Mouse (Mus musculus): ENCODE results near the gene Inpp5d. TPM values are rescaled to one million over a fixed set of nuclear protein-coding genes. Genes with fewer than 3 reads are reported as not detected.

Inpp5d gene
- polyA plus RNA-seq, 1 experiment from 2014 or later, result 5.6 TPM

- ATAC-seq, result no peak
- Histone ChIP-seq H3K27ac (ENCODE audit: low read length) (no peak overlapping the region), H3K4me2 (ENCODE audit: low read length) (no peak overlapping the region), H3K4me3 (ENCODE audit: low read depth, low read length) (no peak overlapping the region), H3K27me3 (ENCODE audit: control insufficient read depth, insufficient read depth, low read depth, low read length) (no peaks in the 10 kb centered on the region), H3K9ac (ENCODE audit: low read depth, low read length) (no peak overlapping the region), H3K4me1 (ENCODE audit: control insufficient read depth, insufficient read depth, low read length) (no peaks in the 10 kb centered on the region), H3K36me3 (ENCODE audit: control insufficient read depth, insufficient read depth, low read length) (no peaks in the 10 kb centered on the region), H3K9me3 (replicated peaks; ENCODE audit: control insufficient read depth, low read length, poor library complexity, severe bottlenecking) (no peaks in the 10 kb centered on the region)
- WGBS, result 74% methylated on average over 3 of the region's 3 CpGs
Observed at GRCm38 (mm10) chr1:87594261-87594660, 25.9 kb upstream of the Inpp5d start.

GRCm38 (mm10) chr1:87594671-87595070, 25.4 kb upstream of the Inpp5d start:
- H3K9ac ChIP-seq (ENCODE audit: low read depth, low read length), result no peak overlapping the region
- no peaks in the 10 kb centered on the region for H3K9me3 ChIP-seq (replicated peaks; ENCODE audit: control insufficient read depth, low read length, poor library complexity, severe bottlenecking)
- H3K4me3 ChIP-seq (ENCODE audit: low read depth, low read length), result no peak overlapping the region
- ATAC-seq, result no peak
- no peaks in the 10 kb centered on the region for H3K36me3 ChIP-seq (ENCODE audit: control insufficient read depth, insufficient read depth, low read length)
- H3K27me3 ChIP-seq (ENCODE audit: control insufficient read depth, insufficient read depth, low read depth, low read length), result no peaks in the 10 kb centered on the region
- WGBS, result 94% methylated on average over 10 of the region's 10 CpGs
- no peak overlapping the region for H3K27ac ChIP-seq (ENCODE audit: low read length)
- no peaks in the 10 kb centered on the region for H3K4me1 ChIP-seq (ENCODE audit: control insufficient read depth, insufficient read depth, low read length)
- no peak overlapping the region for H3K4me2 ChIP-seq (ENCODE audit: low read length)

- H3K4me3 ChIP-seq (ENCODE audit: low read depth, low read length), result no peak overlapping the region
- 77% methylated on average over 7 of the region's 7 CpGs for WGBS
- no peak overlapping the region for H3K4me2 ChIP-seq (ENCODE audit: low read length)
- H3K9ac ChIP-seq (ENCODE audit: low read depth, low read length), result no peak overlapping the region
- H3K27ac ChIP-seq (ENCODE audit: low read length), result no peak overlapping the region
- H3K36me3 ChIP-seq (ENCODE audit: control insufficient read depth, insufficient read depth, low read length), result no peaks in the 10 kb centered on the region
- no peaks in the 10 kb centered on the region for H3K9me3 ChIP-seq (replicated peaks; ENCODE audit: control insufficient read depth, low read length, poor library complexity, severe bottlenecking)
- no peak for ATAC-seq
- H3K27me3 ChIP-seq (ENCODE audit: control insufficient read depth, insufficient read depth, low read depth, low read length), result no peaks in the 10 kb centered on the region
- H3K4me1 ChIP-seq (ENCODE audit: control insufficient read depth, insufficient read depth, low read length), result no peaks in the 10 kb centered on the region
Observed at GRCm38 (mm10) chr1:87600533-87600932, 19.6 kb upstream of the Inpp5d start.

GRCm38 (mm10) chr1:87601801-87602200, 18.3 kb upstream of the Inpp5d start:
- Histone ChIP-seq H3K27me3 (ENCODE audit: control insufficient read depth, insufficient read depth, low read depth, low read length) (no peaks in the 10 kb centered on the region), H3K4me3 (ENCODE audit: low read depth, low read length) (no peak overlapping the region), H3K36me3 (ENCODE audit: control insufficient read depth, insufficient read depth, low read length) (no peaks in the 10 kb centered on the region), H3K27ac (ENCODE audit: low read length) (no peak overlapping the region), H3K9ac (ENCODE audit: low read depth, low read length) (no peak overlapping the region), H3K4me1 (ENCODE audit: control insufficient read depth, insufficient read depth, low read length) (no peaks in the 10 kb centered on the region), H3K9me3 (replicated peaks; ENCODE audit: control insufficient read depth, low read length, poor library complexity, severe bottlenecking) (no peaks in the 10 kb centered on the region), H3K4me2 (ENCODE audit: low read length) (no peak overlapping the region)
- no peak for ATAC-seq
- 85% methylated on average over 2 of the region's 2 CpGs for WGBS

- Histone ChIP-seq H3K4me2 (ENCODE audit: low read length) (no peak overlapping the region), H3K9me3 (replicated peaks; ENCODE audit: control insufficient read depth, low read length, poor library complexity, severe bottlenecking) (no peaks in the 10 kb centered on the region), H3K4me1 (ENCODE audit: control insufficient read depth, insufficient read depth, low read length) (no peaks in the 10 kb centered on the region), H3K27ac (ENCODE audit: low read length) (no peak overlapping the region), H3K36me3 (ENCODE audit: control insufficient read depth, insufficient read depth, low read length) (no peaks in the 10 kb centered on the region), H3K9ac (ENCODE audit: low read depth, low read length) (no peak overlapping the region), H3K27me3 (ENCODE audit: control insufficient read depth, insufficient read depth, low read depth, low read length) (no peaks in the 10 kb centered on the region), H3K4me3 (ENCODE audit: low read depth, low read length) (no peak overlapping the region)
- no peak for ATAC-seq
- 83% methylated on average over 5 of the region's 5 CpGs for WGBS
Observed at GRCm38 (mm10) chr1:87603389-87603788, 16.7 kb upstream of the Inpp5d start.

GRCm38 (mm10) chr1:87605296-87605695, 14.8 kb upstream of the Inpp5d start:
- no peak overlapping the region for H3K9ac ChIP-seq (ENCODE audit: low read depth, low read length)
- no peak overlapping the region for H3K4me2 ChIP-seq (ENCODE audit: low read length)
- no peak overlapping the region for H3K4me3 ChIP-seq (ENCODE audit: low read depth, low read length)
- no peaks in the 10 kb centered on the region for H3K9me3 ChIP-seq (replicated peaks; ENCODE audit: control insufficient read depth, low read length, poor library complexity, severe bottlenecking)
- no peaks in the 10 kb centered on the region for H3K4me1 ChIP-seq (ENCODE audit: control insufficient read depth, insufficient read depth, low read length)
- H3K36me3 ChIP-seq (ENCODE audit: control insufficient read depth, insufficient read depth, low read length), result no peaks in the 10 kb centered on the region
- no peak overlapping the region for H3K27ac ChIP-seq (ENCODE audit: low read length)
- no peak for ATAC-seq
- 91% methylated on average over 2 of the region's 2 CpGs for WGBS
- H3K27me3 ChIP-seq (ENCODE audit: control insufficient read depth, insufficient read depth, low read depth, low read length), result no peaks in the 10 kb centered on the region

- Histone ChIP-seq H3K4me1 (ENCODE audit: control insufficient read depth, insufficient read depth, low read length) (no peaks in the 10 kb centered on the region), H3K27me3 (ENCODE audit: control insufficient read depth, insufficient read depth, low read depth, low read length) (no peaks in the 10 kb centered on the region), H3K9me3 (replicated peaks; ENCODE audit: control insufficient read depth, low read length, poor library complexity, severe bottlenecking) (no peaks in the 10 kb centered on the region), H3K4me2 (ENCODE audit: low read length) (no peak overlapping the region), H3K9ac (ENCODE audit: low read depth, low read length) (no peak overlapping the region), H3K4me3 (ENCODE audit: low read depth, low read length) (no peak overlapping the region), H3K27ac (ENCODE audit: low read length) (no peak overlapping the region), H3K36me3 (ENCODE audit: control insufficient read depth, insufficient read depth, low read length) (no peaks in the 10 kb centered on the region)
- 77% methylated on average over 21 of the region's 21 CpGs for WGBS
- peak; percentile 83; the same call in 1 of the 2 replicates for ATAC-seq
Observed at GRCm38 (mm10) chr1:87607385-87608091, 12.6 kb upstream of the Inpp5d start.

- 26% methylated on average over 7 of the region's 7 CpGs for WGBS
- Histone ChIP-seq H3K9ac (ENCODE audit: low read depth, low read length) (no peak overlapping the region), H3K27ac (ENCODE audit: low read length) (no peak overlapping the region), H3K9me3 (replicated peaks; ENCODE audit: control insufficient read depth, low read length, poor library complexity, severe bottlenecking) (no peaks in the 10 kb centered on the region), H3K27me3 (ENCODE audit: control insufficient read depth, insufficient read depth, low read depth, low read length) (no peaks in the 10 kb centered on the region), H3K4me2 (ENCODE audit: low read length) (no peak overlapping the region), H3K4me1 (ENCODE audit: control insufficient read depth, insufficient read depth, low read length) (no peaks in the 10 kb centered on the region), H3K4me3 (ENCODE audit: low read depth, low read length) (no peak overlapping the region), H3K36me3 (ENCODE audit: control insufficient read depth, insufficient read depth, low read length) (no peaks in the 10 kb centered on the region)
- no peak for ATAC-seq
Observed at GRCm38 (mm10) chr1:87608416-87609046, 11.6 kb upstream of the Inpp5d start.

GRCm38 (mm10) chr1:87614576-87615295, 5.4 kb upstream of the Inpp5d start:
- H3K9me3 ChIP-seq (replicated peaks; ENCODE audit: control insufficient read depth, low read length, poor library complexity, severe bottlenecking), result no peaks in the 10 kb centered on the region
- H3K27me3 ChIP-seq (ENCODE audit: control insufficient read depth, insufficient read depth, low read depth, low read length), result no peaks in the 10 kb centered on the region
- no peaks in the 10 kb centered on the region for H3K36me3 ChIP-seq (ENCODE audit: control insufficient read depth, insufficient read depth, low read length)
- H3K4me3 ChIP-seq (ENCODE audit: low read depth, low read length), result no peak overlapping the region
- H3K9ac ChIP-seq (ENCODE audit: low read depth, low read length), result no peak overlapping the region
- 88% methylated on average over 2 of the region's 2 CpGs for WGBS
- H3K4me2 ChIP-seq (ENCODE audit: low read length), result no peak overlapping the region
- no peak for ATAC-seq
- H3K27ac ChIP-seq (ENCODE audit: low read length), result no peak overlapping the region
- H3K4me1 ChIP-seq (ENCODE audit: control insufficient read depth, insufficient read depth, low read length), result no peaks in the 10 kb centered on the region
